Mouse (Mus musculus) G1E (cell line): ENCODE data around the gene Nfu1.

Experiments
- CTCF ChIP-seq: IDR thresholded peaks from 2 replicates; pipeline ENCODE4 v1.5.1; 2012; ENCODE audit warnings: low read depth, low read length, inconsistent platforms, mixed read lengths
- POLR2AphosphoS5 ChIP-seq: IDR thresholded peaks from 2 replicates; pipeline ENCODE4 v1.6.1; 2012; ENCODE audit warnings: low read depth, low read length, inconsistent platforms; ENCODE audit not compliant: insufficient replicate concordance
- TAL1 ChIP-seq: conservative IDR thresholded peaks from 2 replicates; pipeline ENCODE4 v1.6.1; 2012; ENCODE audit warnings: low read depth, low read length, inconsistent platforms, mixed read lengths

GRCm38 (mm10) chr6:87009692-87010328 lies 774 bp downstream of the Nfu1 start:
- TF ChIP-seq POLR2AphosphoS5 (no peak), CTCF (no peak), TAL1 (no peak)
